Mouse (Mus musculus): Measurements from ENCODE around the gene Tubgcp2. TPM values are rescaled to one million over a fixed set of nuclear protein-coding genes. Genes with fewer than 3 reads are reported as not detected.

Tubgcp2 gene
- total and polyA plus RNA-seq, 3 experiments: 42.5 to 50.4 (median 46.7) TPM

- H3K36me3 ChIP-seq (replicated peaks in 1 of 2; ENCODE audit: control insufficient read depth in 1 of 2, insufficient read depth in 1 of 2, low read length in 1 of 2): peaks cover 57 to 70% of the 10 kb centered on the region in 2 experiments
- no peak overlapping the region for H3K4me3 ChIP-seq (replicated peaks in 1 of 3; ENCODE audit: low read depth in 2 of 3, low read length in 2 of 3, poor library complexity in 1 of 3)
- dilution Hi-C loops (cut with MboI; ENCODE audit: extremely low pct_ligation_motif_present, extremely low pct_unique_long_range_greater_than_20kb, low sequenced_read_pairs) (no loop called here), in situ Hi-C loops (cut with MboI; ENCODE audit: low pct_ligation_motif_present, low pct_unique_long_range_greater_than_20kb, low sequenced_read_pairs) (no loop called here)
- no peaks in the 10 kb centered on the region for H3K27me3 ChIP-seq (replicated peaks)
- H3K9ac ChIP-seq (ENCODE audit: insufficient read depth, low read depth): no peak overlapping the region
- peaks cover 3 to 58% of the 10 kb centered on the region in 2 experiments; a peak in 3 of 4 replicates for H3K4me1 ChIP-seq (ENCODE audit: control insufficient read depth in 1 of 2, insufficient read depth in 2 of 2)
- H3K79me2 ChIP-seq (replicated peaks; ENCODE audit: control insufficient read depth, extremely low read depth, insufficient read depth, poor library complexity, severe bottlenecking): no peaks in the 10 kb centered on the region
- DNase-seq (ENCODE audit: extremely low read depth): no peak
- TF ChIP-seq ZKSCAN1 (IDR thresholded peaks at IDR 0.05; ENCODE audit: borderline replicate concordance, low read depth, low read length) (no peak), MAFK (IDR thresholded peaks at IDR 0.05; ENCODE audit: insufficient replicate concordance, low read length) (peak; percentile 73; the same call in 1 of the 2 replicates)
- H3K27ac ChIP-seq (ENCODE audit: insufficient read depth, low read depth): no peak overlapping the region
- no peaks in the 10 kb centered on the region for H3K9me3 ChIP-seq (replicated peaks; ENCODE audit: low read length)
- no peak overlapping the region for H3K4me2 ChIP-seq (ENCODE audit: insufficient read depth, low read depth, poor library complexity, severe bottlenecking)
Measured at GRCm38 (mm10) chr7:139980778-139981177, 55.7 kb downstream of the Tubgcp2 start.

GRCm38 (mm10) chr7:139979011-139979719, 57.3 kb downstream of the Tubgcp2 start:
- dilution Hi-C loops (cut with MboI; ENCODE audit: extremely low pct_ligation_motif_present, extremely low pct_unique_long_range_greater_than_20kb, low sequenced_read_pairs): no loop called here
- DNase-seq (ENCODE audit: extremely low read depth): no peak
- H3K36me3 ChIP-seq (replicated peaks in 1 of 2; ENCODE audit: control insufficient read depth in 1 of 2, insufficient read depth in 1 of 2, low read length in 1 of 2): peaks cover 41 to 53% of the 10 kb centered on the region in 2 experiments
- H3K27ac ChIP-seq (ENCODE audit: insufficient read depth, low read depth): no peak overlapping the region
- H3K79me2 ChIP-seq (replicated peaks; ENCODE audit: control insufficient read depth, extremely low read depth, insufficient read depth, poor library complexity, severe bottlenecking): no peaks in the 10 kb centered on the region
- H3K9me3 ChIP-seq (replicated peaks; ENCODE audit: low read length): no peaks in the 10 kb centered on the region
- no peak overlapping the region for H3K9ac ChIP-seq (ENCODE audit: insufficient read depth, low read depth)
- H3K4me2 ChIP-seq (ENCODE audit: insufficient read depth, low read depth, poor library complexity, severe bottlenecking): no peak overlapping the region
- TF ChIP-seq MAFK (IDR thresholded peaks at IDR 0.05; ENCODE audit: insufficient replicate concordance, low read length): no peak
- no peak for TF ChIP-seq UBTF (IDR thresholded peaks at IDR 0.05; ENCODE audit: low read depth, low read length)
- in situ Hi-C loops (cut with MboI; ENCODE audit: low pct_ligation_motif_present, low pct_unique_long_range_greater_than_20kb, low sequenced_read_pairs): no loop called here
- peaks cover 7 to 64% of the 10 kb centered on the region in 2 experiments for H3K4me1 ChIP-seq (ENCODE audit: control insufficient read depth in 1 of 2, insufficient read depth in 2 of 2)
- no peak overlapping the region for H3K4me3 ChIP-seq (replicated peaks in 1 of 3; ENCODE audit: low read depth in 2 of 3, low read length in 2 of 3, poor library complexity in 1 of 3)
- no peaks in the 10 kb centered on the region for H3K27me3 ChIP-seq (replicated peaks)

- H3K27ac ChIP-seq (ENCODE audit: insufficient read depth, low read depth): no peak within 1 kb of the TSS
- H3K36me3 ChIP-seq (replicated peaks in 1 of 2; ENCODE audit: control insufficient read depth in 1 of 2, insufficient read depth in 1 of 2, low read length in 1 of 2): peaks cover 34 to 46% of the 10 kb centered on the region in 2 experiments
- in situ Hi-C loops (cut with MboI; ENCODE audit: low pct_ligation_motif_present, low pct_unique_long_range_greater_than_20kb, low sequenced_read_pairs) (no loop called here), dilution Hi-C loops (cut with MboI; ENCODE audit: extremely low pct_ligation_motif_present, extremely low pct_unique_long_range_greater_than_20kb, low sequenced_read_pairs) (no loop called here)
- no peaks in the 10 kb centered on the region for H3K9me3 ChIP-seq (replicated peaks; ENCODE audit: low read length)
- H3K4me2 ChIP-seq (ENCODE audit: insufficient read depth, low read depth, poor library complexity, severe bottlenecking): no peak within 1 kb of the TSS
- no peak within 1 kb of the TSS for H3K4me3 ChIP-seq (replicated peaks in 1 of 3; ENCODE audit: low read depth in 2 of 3, low read length in 2 of 3, poor library complexity in 1 of 3)
- H3K9ac ChIP-seq (ENCODE audit: insufficient read depth, low read depth): no peak within 1 kb of the TSS
- TF ChIP-seq USF1 (IDR thresholded peaks at IDR 0.05; ENCODE audit: low read depth, low read length) (no peak), CHD1 (IDR thresholded peaks at IDR 0.05; ENCODE audit: low read depth, low read length) (no peak), ZMIZ1 (IDR thresholded peaks at IDR 0.05; ENCODE audit: low read depth, low read length) (0 out of 2 replicates have a peak, but pooled peaks have one; percentile 32)
- H3K79me2 ChIP-seq (replicated peaks; ENCODE audit: control insufficient read depth, extremely low read depth, insufficient read depth, poor library complexity, severe bottlenecking): no peaks in the 10 kb centered on the region
- H3K27me3 ChIP-seq (replicated peaks): no peaks in the 10 kb centered on the region
- DNase-seq (ENCODE audit: extremely low read depth): no peak
- H3K4me1 ChIP-seq (ENCODE audit: control insufficient read depth in 1 of 2, insufficient read depth in 2 of 2): peaks cover 13 to 66% of the 10 kb centered on the region in 2 experiments
Measured at GRCm38 (mm10) chr7:139978278-139978892, 58.1 kb downstream of the Tubgcp2 start, which contains the start of gene 6430531B16Rik. 6430531B16Rik (minus strand) TSS chr7:139978755.

All from CH12.LX (cell line).